Mouse (Mus musculus) NIH3T3 (cell line): ENCODE measurements at regions not wholly inside any gene's neighbourhood (a gene's known extent, or its start where the extent isn't known, plus 50 kb on each side); places are given as distances from the start of the nearest gene placed in this dataset.

ENCODE experiments used
- DNase-seq: peaks from one replicate; pipeline ENCODE4 v3.0.0-alpha.2; 2012; ENCODE audit warnings: low read depth

- no peak for DNase-seq
These were observed 229.5 kb upstream of the Lcorl start for GRCm38 (mm10) chr5:46086885-46087284.

GRCm38 (mm10) chr5:46083293-46083692 lies 225.9 kb upstream of the Lcorl start:
- no peak for DNase-seq

GRCm38 (mm10) chr5:46073744-46074143 lies 216.3 kb upstream of the Lcorl start:
- no peak for DNase-seq

- no peak for DNase-seq
These were observed 215.7 kb upstream of the Lcorl start for GRCm38 (mm10) chr5:46073136-46073535.

- DNase-seq, result no peak
These were observed 202.5 kb upstream of the Lcorl start for GRCm38 (mm10) chr5:46059910-46060309.

- DNase-seq, result no peak
These were observed 197.4 kb upstream of the Lcorl start for GRCm38 (mm10) chr5:46054850-46055249.

GRCm38 (mm10) chr5:46042684-46043348 lies 185.4 kb upstream of the Lcorl start:
- no peak for DNase-seq

- no peak for DNase-seq
These were observed 175.7 kb upstream of the Lcorl start for GRCm38 (mm10) chr5:46033008-46033676.

- DNase-seq, result no peak
These were observed 174.8 kb upstream of the Lcorl start for GRCm38 (mm10) chr5:46032206-46032605.

GRCm38 (mm10) chr5:46024138-46024537 lies 166.7 kb upstream of the Lcorl start:
- DNase-seq, result no peak

- no peak for DNase-seq
These were observed 166.0 kb upstream of the Lcorl start for GRCm38 (mm10) chr5:46023456-46023855.

GRCm38 (mm10) chr5:46022047-46022422 lies 164.6 kb upstream of the Lcorl start:
- DNase-seq, result no peak

- DNase-seq, result no peak
These were observed 164.1 kb upstream of the Lcorl start for GRCm38 (mm10) chr5:46021398-46022046.

GRCm38 (mm10) chr5:46020175-46020574 lies 162.8 kb upstream of the Lcorl start:
- no peak for DNase-seq

GRCm38 (mm10) chr5:46007446-46007845 lies 150.0 kb upstream of the Lcorl start:
- no peak for DNase-seq

GRCm38 (mm10) chr5:46006691-46007090 lies 149.3 kb upstream of the Lcorl start:
- DNase-seq, result no peak

GRCm38 (mm10) chr5:46006228-46006627 lies 148.8 kb upstream of the Lcorl start:
- DNase-seq, result no peak

GRCm38 (mm10) chr5:46005631-46006030 lies 148.2 kb upstream of the Lcorl start:
- no peak for DNase-seq

- DNase-seq, result no peak
These were observed 144.6 kb upstream of the Lcorl start for GRCm38 (mm10) chr5:46002011-46002410.

GRCm38 (mm10) chr5:45957766-45958165 lies 100.4 kb upstream of the Lcorl start:
- DNase-seq, result no peak

GRCm38 (mm10) chr5:45943970-45944369 lies 86.6 kb upstream of the Lcorl start:
- DNase-seq, result no peak

- no peak for DNase-seq
These were observed 75.6 kb upstream of the Lcorl start for GRCm38 (mm10) chr5:45932970-45933369.

- no peak for DNase-seq
These were observed 73.8 kb upstream of the Lcorl start for GRCm38 (mm10) chr5:45931252-45931651.
